Mouse (Mus musculus): ENCODE measurements around the gene Tbx6.

The Tbx6 gene

DNA sequence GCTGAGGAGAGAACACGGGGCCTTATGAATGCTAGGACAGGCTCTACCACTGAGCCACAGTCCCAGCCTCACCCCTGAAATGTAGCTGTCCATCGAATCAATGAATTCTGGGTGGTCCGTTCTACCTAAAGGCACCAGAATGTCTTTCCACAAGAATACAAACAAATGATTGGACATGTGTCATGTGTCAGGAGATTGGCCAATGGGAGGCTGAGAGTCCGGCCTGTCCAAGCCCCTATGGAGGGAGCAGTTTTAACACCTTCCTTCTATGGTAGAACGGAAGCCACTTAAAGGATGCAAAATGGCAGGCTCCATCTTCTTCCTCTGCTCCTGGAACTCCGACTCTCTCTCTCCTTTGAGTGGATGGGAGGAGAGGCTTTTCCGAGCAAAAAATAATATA, 36.3 kb downstream of the Tbx6 start:
- no peak for DNase-seq (ENCODE audit: low spot score in 2 of 2)

GRCm38 (mm10) chr7:126818818-126819217, 37.5 kb downstream of the Tbx6 start:
- DNase-seq (ENCODE audit: low spot score in 2 of 2), result no peak

- peak in 1 of 2 experiments; percentile 76 for DNase-seq (ENCODE audit: low spot score in 2 of 2)
These were observed 40.7 kb downstream of the Tbx6 start for GRCm38 (mm10) chr7:126821835-126822511.

- DNase-seq (ENCODE audit: low spot score in 2 of 2), result no peak
These were observed 41.5 kb downstream of the Tbx6 start for GRCm38 (mm10) chr7:126822741-126823140.

DNA sequence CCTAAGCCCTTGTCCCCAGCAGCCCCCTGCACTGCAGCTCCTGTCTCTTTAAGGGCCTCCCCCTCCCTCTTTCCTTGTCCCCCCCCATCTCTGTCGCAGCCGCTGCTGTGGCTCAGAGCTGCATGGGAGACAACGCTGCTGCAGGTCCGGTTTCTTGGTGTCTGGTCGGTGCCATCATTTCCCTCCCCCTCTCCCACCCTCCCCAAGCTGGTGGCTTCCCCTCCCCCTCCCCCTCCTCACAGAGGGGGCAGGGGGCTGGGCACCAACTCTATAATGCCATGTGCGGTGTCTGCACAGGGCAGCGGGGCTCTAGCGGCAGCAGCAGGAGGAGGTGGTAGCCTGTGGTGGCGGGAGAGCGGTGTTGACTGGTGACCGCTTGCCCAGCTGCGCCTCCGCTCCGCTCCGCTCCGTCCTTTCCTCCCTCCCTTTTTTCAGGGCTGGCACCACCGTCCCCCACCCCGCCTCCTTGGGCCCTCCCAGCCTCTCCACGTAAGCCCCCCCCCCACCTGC, 42.0 kb downstream of the Tbx6 start:
- no peak for DNase-seq (ENCODE audit: low spot score in 2 of 2)

GRCm38 (mm10) chr7:126823940-126824339, 42.7 kb downstream of the Tbx6 start:
- DNase-seq (ENCODE audit: low spot score in 2 of 2), result no peak

DNA sequence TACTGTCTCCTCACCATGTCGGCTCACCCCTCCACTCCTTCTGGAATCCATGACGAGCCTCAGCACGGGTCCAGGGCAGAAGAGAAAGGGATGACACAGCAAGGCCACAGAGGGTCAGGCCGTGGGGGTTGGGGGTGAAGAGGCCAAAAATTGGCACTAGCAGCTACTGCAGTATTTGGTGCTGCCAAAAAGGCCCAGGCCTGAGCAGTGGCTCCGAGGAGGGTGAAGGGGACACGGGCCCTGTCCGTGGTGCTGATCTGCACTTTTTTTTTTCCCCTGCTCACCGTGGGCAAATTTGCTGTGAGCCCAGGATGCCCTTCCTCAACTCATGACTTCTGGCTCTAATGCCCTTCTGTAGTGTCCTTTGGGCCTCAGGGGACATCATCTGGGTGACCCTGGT, 44.1 kb downstream of the Tbx6 start:
- DNase-seq (ENCODE audit: low spot score in 2 of 2), result no peak

- DNase-seq (ENCODE audit: low spot score in 2 of 2), result no peak
These were observed 44.7 kb downstream of the Tbx6 start for GRCm38 (mm10) chr7:126825952-126826351.

- no peak for DNase-seq (ENCODE audit: low spot score in 2 of 2)
These were observed 50.3 kb downstream of the Tbx6 start, which contains the start of gene 4930451I11Rik for GRCm38 (mm10) chr7:126831539-126831938. TSS of gene 4930451I11Rik (minus strand) at chr7:126831639.

GRCm38 (mm10) chr7:126832036-126832598, 50.8 kb downstream of the Tbx6 start:
- peak; percentile 67 to 75 for DNase-seq (ENCODE audit: low spot score in 2 of 2)

DNA sequence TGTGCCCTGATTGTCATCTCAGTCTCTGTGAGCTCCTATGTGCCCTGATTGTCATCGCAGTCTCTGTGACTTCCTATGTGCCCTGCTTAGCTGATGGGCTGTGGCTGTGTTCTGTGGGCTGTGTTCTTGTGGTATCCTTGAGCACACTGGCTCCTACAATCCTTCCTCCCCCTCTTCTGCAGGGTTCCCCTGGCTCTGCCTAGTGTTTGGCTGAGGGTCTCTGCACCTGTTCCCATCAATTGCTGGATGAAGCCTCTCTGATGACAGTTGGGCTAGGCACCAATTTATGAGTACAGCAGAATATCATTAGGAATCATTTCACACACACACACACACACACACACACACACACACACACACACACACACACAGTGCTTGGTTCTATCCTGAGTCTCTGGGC, 52.0 kb downstream of the Tbx6 start:
- DNase-seq (ENCODE audit: low spot score in 2 of 2), result no peak

Data from frontal cortex, postnatal 14 days (tissue).